8 mouse cellular contexts compared by ENCODE assay signal in genomic region chr11:3453467-3453866, GRCm38 (mm10). TPM values are rescaled to one million over a fixed set of nuclear protein-coding genes. Genes with fewer than 3 reads are reported as not detected.
DNase-seq lines count a peak whose midpoint lies in the region; ATAC-seq and TF ChIP-seq lines count a peak whose summit lies in the region.

No protein-coding gene starts in this region.

- no peaks in the 10 kb centered on the region for H3K27me3 ChIP-seq in E14TG2a.4 (ENCODE audit: insufficient read depth, low read length)
- H3K27me3 ChIP-seq in embryonic facial prominence, embryonic 15.5 days, result no peaks in the 10 kb centered on the region
- no peaks in the 10 kb centered on the region for H3K27me3 ChIP-seq in kidney, embryonic 15.5 days
- H3K27me3 ChIP-seq in midbrain, embryonic 12.5 days, result no peaks in the 10 kb centered on the region

- peak; percentile 27 for DNase-seq in CD4-positive, CD25-positive, alpha-beta regulatory T cell, adult 2 months (ENCODE audit: low read depth, low spot score)
- no peak for DNase-seq in spleen, adult 12 weeks (ENCODE audit: low spot score)
- no peak for DNase-seq in frontal cortex, postnatal 10 days (ENCODE audit: low spot score in 2 of 2)

- peaks cover 21% of the 10 kb centered on the region for H3K36me3 ChIP-seq in E14TG2a.4 (ENCODE audit: insufficient read depth, low read length)
- H3K36me3 ChIP-seq in embryonic facial prominence, embryonic 15.5 days, result peaks cover 10% of the 10 kb centered on the region; the same call in 1 of the 2 replicates
- peaks cover 28% of the 10 kb centered on the region for H3K36me3 ChIP-seq in kidney, embryonic 15.5 days
- no peaks in the 10 kb centered on the region for H3K36me3 ChIP-seq in midbrain, embryonic 12.5 days

- H3K9me3 ChIP-seq in E14TG2a.4 (ENCODE audit: low read length), result no peaks in the 10 kb centered on the region
- H3K9me3 ChIP-seq in embryonic facial prominence, embryonic 15.5 days (replicated peaks), result no peaks in the 10 kb centered on the region
- no peaks in the 10 kb centered on the region for H3K9me3 ChIP-seq in kidney, embryonic 15.5 days (replicated peaks)
- H3K9me3 ChIP-seq in midbrain, embryonic 12.5 days, result no peaks in the 10 kb centered on the region

- H3K4me1 ChIP-seq in E14TG2a.4 (replicated peaks; ENCODE audit: low read depth, low read length), result peaks cover 53% of the 10 kb centered on the region
- peaks cover 19% of the 10 kb centered on the region for H3K4me1 ChIP-seq in embryonic facial prominence, embryonic 15.5 days
- peaks cover 25% of the 10 kb centered on the region for H3K4me1 ChIP-seq in kidney, embryonic 15.5 days
- peaks cover 19% of the 10 kb centered on the region for H3K4me1 ChIP-seq in midbrain, embryonic 12.5 days

- peak overlapping the region; percentile 85; the same call in 1 of the 2 replicates for H3K4me2 ChIP-seq in embryonic facial prominence, embryonic 15.5 days (replicated peaks)
- H3K4me2 ChIP-seq in kidney, embryonic 15.5 days, result peak overlapping the region; percentile 71
- peak overlapping the region; percentile 75 for H3K4me2 ChIP-seq in midbrain, embryonic 12.5 days (replicated peaks)

- no peak overlapping the region for H3K27ac ChIP-seq in embryonic facial prominence, embryonic 15.5 days (replicated peaks)
- H3K27ac ChIP-seq in kidney, embryonic 15.5 days, result no peak overlapping the region
- no peak overlapping the region for H3K27ac ChIP-seq in midbrain, embryonic 12.5 days (replicated peaks)

- ATAC-seq in CD4-positive, CD25-positive, alpha-beta regulatory T cell, adult 4 months, result no peak
- no peak for ATAC-seq in embryonic facial prominence, embryonic 15.5 days (ENCODE audit: insufficient number of reproducible peaks, low FRiP score, low TSS enrichment, low read depth)
- ATAC-seq in kidney, embryonic 15.5 days (replicated peaks; ENCODE audit: low FRiP score), result no peak
- no peak for ATAC-seq in midbrain, embryonic 12.5 days (ENCODE audit: low FRiP score, low read depth)

- 70% methylated on average over 6 of the region's 6 CpGs for WGBS in embryonic facial prominence, embryonic 15.5 days
- 73% methylated on average over 6 of the region's 6 CpGs for WGBS in kidney, embryonic 15.5 days
- 86% methylated on average over 6 of the region's 6 CpGs for WGBS in midbrain, embryonic 12.5 days

- H3K4me3 ChIP-seq in E14TG2a.4 (replicated peaks; ENCODE audit: low read length), result peak overlapping the region; percentile 97
- H3K4me3 ChIP-seq in embryonic facial prominence, embryonic 15.5 days (replicated peaks), result peak overlapping the region; percentile 96
- H3K4me3 ChIP-seq in kidney, embryonic 15.5 days (replicated peaks), result peak overlapping the region; percentile 68
- H3K4me3 ChIP-seq in midbrain, embryonic 12.5 days, result peak overlapping the region; percentile 12; the same call in 1 of the 2 replicates

- H3K9ac ChIP-seq in embryonic facial prominence, embryonic 15.5 days, result no peak overlapping the region
- H3K9ac ChIP-seq in kidney, embryonic 15.5 days, result no peak overlapping the region
- no peak overlapping the region; the same call in 1 of the 2 replicates for H3K9ac ChIP-seq in midbrain, embryonic 12.5 days (replicated peaks)

- TF ChIP-seq CTCF in E14TG2a.4 (conservative IDR thresholded peaks at IDR 0.05; ENCODE audit: low read length), result peak; percentile 36

RNA-seq across cellular contexts. Expression of gene Rnf185, which starts 1.3 kb away (rescaled TPM):
- polyA plus RNA-seq in CD4-positive, CD25-positive, alpha-beta regulatory T cell, adult 4 months (2017; shearing (Covaris generic)), result 10 to 100 TPM; 26.6 to 29.4 TPM
- polyA plus RNA-seq in embryonic facial prominence, embryonic 15.5 days (2015; fragmentation: Nextera tagmentation; extraction: Ambion mirVana), result 35.6 and 37.6 TPM in 2 replicates
- 35.5 and 37.0 TPM in 2 replicates for polyA plus RNA-seq in kidney, embryonic 15.5 days (2015; fragmentation: Nextera tagmentation; extraction: Ambion mirVana)
- 46.7 TPM in 2 replicates for polyA plus RNA-seq in midbrain, embryonic 12.5 days (2016; fragmentation: Nextera tagmentation; extraction: Ambion mirVana)

RNA-seq across cellular contexts. Expression of gene Pla2g3, which starts 34.6 kb away (rescaled TPM):
- under 1 TPM in 1 of 2 experiments, not detected in 1; 0.20 TPM for polyA plus RNA-seq in CD4-positive, CD25-positive, alpha-beta regulatory T cell, adult 4 months (2017; shearing (Covaris generic))
- polyA plus RNA-seq in embryonic facial prominence, embryonic 15.5 days (2015; fragmentation: Nextera tagmentation; extraction: Ambion mirVana), result 1.1 and 1.5 TPM in 2 replicates
- 0.44 and 0.60 TPM in 2 replicates for polyA plus RNA-seq in kidney, embryonic 15.5 days (2015; fragmentation: Nextera tagmentation; extraction: Ambion mirVana)
- polyA plus RNA-seq in midbrain, embryonic 12.5 days (2016; fragmentation: Nextera tagmentation; extraction: Ambion mirVana), result 0.67 and 0.98 TPM in 2 replicates

RNA-seq across cellular contexts. Expression of gene Limk2, which starts 44.5 kb away (rescaled TPM):
- 10 to 100 TPM; 70.9 to 98.5 TPM for polyA plus RNA-seq in CD4-positive, CD25-positive, alpha-beta regulatory T cell, adult 4 months (2017; shearing (Covaris generic))
- 100 and 103 TPM in 2 replicates for polyA plus RNA-seq in embryonic facial prominence, embryonic 15.5 days (2015; fragmentation: Nextera tagmentation; extraction: Ambion mirVana)
- 40.5 and 46.0 TPM in 2 replicates for polyA plus RNA-seq in kidney, embryonic 15.5 days (2015; fragmentation: Nextera tagmentation; extraction: Ambion mirVana)
- polyA plus RNA-seq in midbrain, embryonic 12.5 days (2016; fragmentation: Nextera tagmentation; extraction: Ambion mirVana), result 94.3 and 102 TPM in 2 replicates

RNA-seq across cellular contexts. Expression of gene Inpp5j, which starts 51.2 kb away (rescaled TPM):
- under 1 TPM in 1 of 2 experiments, not detected in 1; 0.13 TPM for polyA plus RNA-seq in CD4-positive, CD25-positive, alpha-beta regulatory T cell, adult 4 months (2017; shearing (Covaris generic))
- polyA plus RNA-seq in embryonic facial prominence, embryonic 15.5 days (2015; fragmentation: Nextera tagmentation; extraction: Ambion mirVana), result 1.7 and 1.9 TPM in 2 replicates
- 1.4 and 2.0 TPM in 2 replicates for polyA plus RNA-seq in kidney, embryonic 15.5 days (2015; fragmentation: Nextera tagmentation; extraction: Ambion mirVana)
- 0.38 and 0.68 TPM in 2 replicates for polyA plus RNA-seq in midbrain, embryonic 12.5 days (2016; fragmentation: Nextera tagmentation; extraction: Ambion mirVana)

Comparison
In these comparisons a context has a peak if more than half of its experiments do, and no peak if none do; other contexts are left out.
1. H3K4me3 ChIP-seq: peak in every context shown above with its lines; median percentile 97 in E14TG2a.4; 96 in embryonic facial prominence, embryonic 15.5 days; 68 in kidney, embryonic 15.5 days; 12 in midbrain, embryonic 12.5 days.